Mouse (Mus musculus) c-Kit-positive CD71-positive TER-119-negative erythroid progenitor cells, embryonic 14.5 days (primary cell): ENCODE results near the gene Gnao1.

ENCODE experiments used
- DNase-seq: peaks from one replicate; pipeline ENCODE4 v3.0.0-alpha.2; 2013; ENCODE audit warnings: low read depth

Gnao1 gene

GRCm38 (mm10) chr8:93946397-93946796 lies 136.6 kb downstream of the Gnao1 start:
- no peak for DNase-seq

DNA sequence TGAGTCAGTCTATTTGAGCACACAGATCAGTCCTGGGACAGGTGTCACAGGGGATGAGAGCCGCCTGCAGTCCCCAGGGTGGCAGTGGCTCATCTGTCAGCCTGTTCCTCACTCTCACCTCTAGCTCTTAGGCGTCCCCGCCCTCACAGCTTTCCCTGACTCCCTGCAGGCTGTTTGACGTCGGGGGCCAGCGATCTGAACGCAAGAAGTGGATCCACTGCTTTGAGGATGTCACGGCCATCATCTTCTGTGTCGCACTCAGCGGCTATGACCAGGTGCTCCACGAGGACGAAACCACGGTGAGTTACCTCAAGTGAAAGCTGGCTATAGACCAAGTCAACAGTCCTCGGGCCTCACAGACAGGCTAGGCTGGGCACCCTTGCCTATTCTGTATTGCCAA lies 140.4 kb downstream of the Gnao1 start:
- DNase-seq: no peak

DNA sequence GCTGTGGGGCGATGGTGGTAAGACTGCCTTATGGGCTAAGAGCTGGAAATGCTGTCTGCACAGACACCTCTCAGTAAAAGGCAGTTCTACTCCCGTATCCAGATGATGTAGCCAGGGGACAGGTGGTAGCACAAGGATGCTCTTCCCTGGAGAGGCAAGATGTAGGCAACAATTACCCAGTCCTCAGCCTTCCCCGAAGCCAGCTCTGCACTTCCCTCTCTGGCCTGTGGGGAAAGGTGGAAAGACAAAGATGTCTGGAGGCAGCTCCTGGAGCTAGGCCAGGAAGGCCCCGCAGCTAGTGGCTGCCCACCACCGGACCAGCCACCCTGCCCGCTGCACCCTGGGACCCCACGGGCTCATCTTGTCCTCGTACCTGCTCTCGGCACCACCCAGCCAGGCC lies 142.7 kb downstream of the Gnao1 start:
- DNase-seq: no peak

DNA sequence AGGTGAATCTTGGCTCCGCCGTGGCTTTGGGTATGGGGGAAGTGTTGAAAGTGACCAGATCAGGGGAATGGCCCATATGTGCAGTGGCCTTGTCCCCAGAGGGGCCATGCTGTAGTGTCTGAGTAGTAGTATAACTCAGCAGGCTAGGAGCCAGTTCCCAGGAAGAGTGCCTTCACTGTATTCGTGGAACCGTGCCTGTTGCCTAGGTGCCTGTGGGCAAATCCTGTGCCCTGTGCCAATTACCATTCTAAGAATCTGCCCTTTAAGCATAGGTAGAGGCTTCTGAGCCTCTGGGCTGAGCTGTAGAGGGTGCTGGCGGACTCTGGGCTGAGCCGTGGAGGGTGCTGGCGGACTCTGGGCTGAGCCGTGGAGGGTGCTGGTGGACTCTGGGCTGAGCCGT lies 148.6 kb downstream of the Gnao1 start:
- no peak for DNase-seq

GRCm38 (mm10) chr8:93960909-93961308 lies 151.1 kb downstream of the Gnao1 start:
- no peak for DNase-seq

- no peak for DNase-seq
These were observed 158.5 kb downstream of the Gnao1 start for GRCm38 (mm10) chr8:93968293-93968692.

DNA sequence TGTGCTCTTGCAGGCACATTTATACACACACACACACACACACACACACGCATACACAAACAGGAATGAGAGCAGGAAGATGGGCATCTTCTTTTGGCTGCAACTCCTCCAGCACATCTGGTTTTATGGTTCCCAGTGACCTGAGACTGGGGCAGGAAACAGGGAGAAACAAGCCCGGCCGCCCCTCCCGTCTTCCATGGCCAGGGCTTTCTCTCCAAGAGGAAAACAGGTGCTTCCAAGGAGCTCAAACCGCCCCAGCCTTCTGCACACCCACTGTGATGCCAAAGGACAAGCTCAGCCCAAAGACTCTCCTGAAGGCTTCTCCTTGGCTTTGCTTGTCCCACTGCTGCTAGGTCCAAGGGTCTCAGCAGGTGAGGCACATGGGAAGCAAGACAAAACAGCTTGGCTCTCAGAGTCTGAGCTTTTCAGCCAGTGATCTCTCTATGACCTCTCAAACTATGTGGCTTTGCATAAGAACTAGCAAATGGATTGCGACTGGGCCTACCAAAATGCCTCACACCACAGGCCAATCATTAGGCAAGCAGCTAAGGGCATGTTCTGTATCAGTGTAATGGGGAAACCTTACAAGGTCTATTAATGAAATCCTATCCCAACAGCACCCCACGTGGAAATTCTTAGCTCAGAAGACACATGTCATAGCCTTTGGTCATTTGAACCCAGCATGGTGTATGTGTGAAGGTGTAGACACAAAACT lies 160.0 kb downstream of the Gnao1 start:
- no peak for DNase-seq

DNA sequence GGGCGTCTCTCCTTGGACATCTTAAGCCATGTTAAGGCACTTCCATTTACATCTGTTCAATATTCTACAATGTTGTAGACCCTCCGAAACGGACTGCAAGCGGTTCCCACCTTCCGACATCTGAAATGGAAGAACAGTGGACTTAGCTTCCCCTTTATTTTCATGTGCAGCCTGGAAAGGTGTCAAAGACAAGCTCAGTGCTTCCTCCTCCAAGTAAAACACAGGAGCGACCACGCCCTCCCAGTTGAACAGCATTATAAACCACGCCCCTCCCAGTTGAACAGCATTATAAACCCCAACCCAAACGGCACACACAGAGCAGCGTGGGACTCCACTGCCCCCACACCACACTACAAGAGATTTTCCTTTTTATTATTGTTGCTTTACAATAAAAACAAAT lies 161.7 kb downstream of the Gnao1 start:
- DNase-seq: no peak

GRCm38 (mm10) chr8:93972211-93972610 lies 162.4 kb downstream of the Gnao1 start:
- DNase-seq: no peak

DNA sequence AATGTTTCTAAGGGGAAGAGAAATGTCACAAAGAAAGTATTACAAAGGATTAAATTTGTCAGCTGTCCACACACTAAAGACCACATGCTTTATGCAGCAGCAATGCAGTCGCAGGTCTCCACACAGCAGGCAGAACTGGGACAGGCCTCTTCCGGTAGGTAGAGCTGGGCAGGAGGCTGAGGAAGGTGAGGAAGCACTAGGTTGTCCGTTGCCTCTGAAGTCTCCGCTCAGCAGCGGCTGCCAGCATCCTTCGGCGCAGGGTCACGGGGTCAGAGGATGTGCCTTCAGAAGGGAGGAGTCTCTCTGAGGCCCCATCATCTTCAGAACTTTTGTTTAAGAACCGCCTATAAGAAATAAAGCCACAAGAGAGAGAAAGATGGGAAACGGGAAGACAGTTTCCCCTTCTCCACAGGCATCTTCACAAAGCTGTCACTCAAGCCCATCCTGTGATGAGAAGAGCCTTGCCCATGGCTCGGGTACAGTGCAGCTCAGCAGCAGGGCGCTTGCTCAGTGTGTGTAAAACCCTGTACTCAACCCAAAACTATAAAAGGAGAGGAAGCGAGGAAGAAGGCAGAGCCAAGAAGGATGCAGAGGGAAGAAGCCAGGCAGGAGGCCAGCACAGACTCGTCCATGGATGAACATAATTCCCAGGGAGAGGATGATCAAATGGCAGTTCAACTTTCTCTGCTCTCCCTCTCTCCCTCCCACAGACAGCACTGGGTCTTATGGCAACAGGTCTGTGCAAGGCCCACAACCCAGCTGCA lies 163.4 kb downstream of the Gnao1 start:
- DNase-seq: no peak

DNA sequence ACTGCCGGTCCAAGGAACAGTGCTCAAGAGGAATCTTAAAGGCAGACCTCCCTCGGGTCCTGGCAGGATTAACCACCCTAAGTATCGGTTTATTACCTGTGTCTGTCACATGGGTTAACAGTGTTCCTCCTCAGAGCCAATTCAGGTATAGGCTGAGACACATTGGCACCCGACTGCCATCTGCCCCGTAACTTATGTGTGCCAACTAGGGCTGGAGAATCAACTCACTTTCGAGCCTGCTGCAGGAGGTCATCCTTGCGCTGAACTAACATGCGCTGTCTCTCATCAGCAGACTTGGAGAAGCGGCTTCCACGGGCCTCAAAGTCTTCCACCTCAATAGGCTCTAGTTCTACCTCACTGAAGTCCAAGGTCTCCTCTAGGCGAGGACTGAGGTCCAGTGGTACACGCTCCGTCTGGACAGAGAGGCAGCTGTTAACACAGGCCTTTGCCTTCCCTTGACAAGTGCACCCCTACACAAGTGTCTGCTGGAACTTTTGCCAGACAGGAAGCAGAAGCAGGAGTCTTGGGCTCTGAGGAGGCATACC lies 164.1 kb downstream of the Gnao1 start:
- DNase-seq: no peak

GRCm38 (mm10) chr8:93974602-93975186 lies 164.9 kb downstream of the Gnao1 start:
- DNase-seq: no peak

GRCm38 (mm10) chr8:93975358-93975757 lies 165.6 kb downstream of the Gnao1 start:
- no peak for DNase-seq

- DNase-seq: no peak
These were observed 166.9 kb downstream of the Gnao1 start for GRCm38 (mm10) chr8:93976446-93977211.

- no peak for DNase-seq
These were observed 170.4 kb downstream of the Gnao1 start for GRCm38 (mm10) chr8:93980141-93980540.

DNA sequence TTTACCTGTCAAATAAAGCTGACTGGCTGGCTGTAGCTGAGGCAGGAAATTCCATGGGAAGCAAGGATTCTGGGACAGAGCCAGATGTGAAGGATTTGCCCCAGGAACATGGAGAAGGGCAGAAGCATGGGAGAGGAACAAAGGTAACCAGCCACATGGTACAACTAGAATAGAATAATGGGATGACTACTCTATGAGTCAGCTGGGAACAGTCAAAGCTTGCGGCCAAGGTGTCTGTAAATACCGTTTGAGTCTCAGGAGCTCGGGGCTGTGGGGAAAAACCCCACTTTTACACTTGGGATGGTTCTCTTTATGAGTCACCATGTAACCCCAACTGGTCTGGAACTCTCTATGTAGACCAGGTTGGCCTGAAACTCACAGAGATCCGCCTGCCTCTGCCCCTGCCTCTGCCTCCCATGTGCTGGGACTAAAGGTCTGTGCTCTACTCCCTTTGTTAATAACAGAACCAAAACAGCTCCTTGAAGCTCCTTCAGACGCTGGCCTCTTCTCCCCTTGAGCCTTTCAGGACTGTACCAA lies 172.0 kb downstream of the Gnao1 start:
- no peak for DNase-seq

- DNase-seq: no peak
These were observed 174.1 kb downstream of the Gnao1 start for GRCm38 (mm10) chr8:93983827-93984226.

DNA sequence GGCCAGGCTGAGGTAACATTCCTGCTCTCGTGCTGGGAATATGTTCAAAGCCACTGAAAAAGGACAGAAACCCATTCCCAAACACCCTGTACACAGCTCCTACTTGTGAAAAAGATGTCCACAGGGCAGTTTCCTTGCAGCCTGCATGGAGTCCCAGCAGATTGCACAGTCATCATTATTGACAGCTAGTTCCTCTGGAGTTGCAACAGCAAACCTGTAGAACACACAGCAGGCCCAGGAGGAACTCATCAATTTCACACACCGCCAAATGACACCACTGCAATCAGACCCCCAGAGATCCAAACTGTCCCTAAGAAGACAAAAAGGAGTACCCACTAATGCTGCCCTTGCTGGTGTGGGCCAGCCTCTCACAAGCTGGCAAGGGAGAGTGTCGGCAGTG lies 175.0 kb downstream of the Gnao1 start:
- DNase-seq: no peak

- DNase-seq: no peak
These were observed 180.0 kb downstream of the Gnao1 start for GRCm38 (mm10) chr8:93989739-93990138.

- no peak for DNase-seq
These were observed 189.2 kb downstream of the Gnao1 start for GRCm38 (mm10) chr8:93998961-93999360.

DNA sequence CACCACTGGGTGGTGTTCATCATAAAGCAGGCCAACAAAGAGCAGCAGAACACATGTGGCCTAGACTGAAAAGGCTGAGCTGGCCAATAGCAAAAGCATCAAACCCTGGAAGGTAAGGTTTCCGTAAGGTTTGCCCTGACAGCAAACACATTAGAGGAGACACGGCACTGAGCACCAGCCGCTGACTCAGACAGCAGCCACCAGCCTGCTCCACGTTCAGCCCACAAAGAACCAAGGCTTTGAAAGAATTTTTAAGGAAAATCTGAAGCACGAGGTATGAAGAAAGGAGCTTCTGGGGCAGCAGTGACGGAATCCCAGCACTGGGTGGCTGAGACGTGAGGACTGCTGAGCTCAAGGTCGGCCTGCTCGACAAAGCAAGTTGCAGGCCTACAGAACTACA lies 194.4 kb downstream of the Gnao1 start:
- DNase-seq: no peak

- DNase-seq: no peak
These were observed 199.6 kb downstream of the Gnao1 start for GRCm38 (mm10) chr8:94009243-94009845.
